Comparison of ENCODE assay signal across 8 mouse cellular contexts in the genomic region with DNA sequence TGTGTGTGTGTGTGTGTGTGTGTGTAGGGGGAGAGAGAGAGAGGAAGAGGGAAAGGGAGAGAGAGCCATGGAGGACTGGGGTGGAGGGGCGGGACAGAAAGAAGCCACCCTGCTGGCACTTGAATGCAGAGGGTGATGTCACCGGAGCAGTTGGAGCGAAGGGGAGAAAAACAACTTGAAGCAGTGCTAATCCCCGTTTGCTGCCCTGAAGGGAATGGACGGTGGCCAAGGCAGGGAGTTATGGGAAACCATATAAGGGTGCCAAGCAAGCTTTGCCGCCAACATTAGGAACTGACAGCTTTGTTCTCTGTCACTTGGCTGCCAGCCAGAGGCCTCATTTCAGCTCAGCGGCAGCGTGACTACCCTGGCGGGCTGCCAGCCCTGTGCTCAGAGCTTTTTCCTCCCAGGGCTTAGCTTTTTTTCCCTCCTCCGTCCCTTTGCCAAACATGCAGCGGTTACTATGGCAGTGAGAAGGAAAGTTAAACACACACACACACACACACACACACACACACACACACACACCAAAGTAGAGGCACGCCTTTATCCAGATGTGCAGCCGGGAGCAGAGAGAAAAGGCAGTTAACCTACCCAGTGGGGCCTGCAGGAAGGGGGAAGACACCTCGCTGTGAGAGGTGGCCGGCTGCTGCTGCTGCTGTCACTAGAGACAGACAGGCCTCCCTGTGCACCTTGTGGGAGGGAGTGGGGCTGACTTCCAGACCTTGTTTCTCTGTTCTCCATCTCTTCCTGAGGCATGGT.
DNase-seq lines count a peak whose midpoint lies in the region; ATAC-seq lines count a peak whose summit lies in the region.

No protein-coding gene starts in this region.

- peak overlapping the region; percentile 26 for H3K4me2 ChIP-seq in forebrain, embryonic 11.5 days (ENCODE audit: low read depth, low read length, severe bottlenecking)
- H3K4me2 ChIP-seq in heart, embryonic 16.5 days (ENCODE audit: low read depth, low read length): peak overlapping the region; percentile 52
- H3K4me2 ChIP-seq in liver, embryonic 15.5 days: peak overlapping the region; percentile 64
- H3K4me2 ChIP-seq in neural tube, embryonic 12.5 days (replicated peaks): peak overlapping the region; percentile 38

- H3K4me3 ChIP-seq in forebrain, embryonic 11.5 days (ENCODE audit: low read depth, low read length): no peak overlapping the region
- H3K4me3 ChIP-seq in heart, embryonic 16.5 days (ENCODE audit: low read length): no peak overlapping the region
- peak overlapping the region; percentile 26; the same call in 1 of the 2 replicates for H3K4me3 ChIP-seq in liver, embryonic 15.5 days (replicated peaks)
- no peak overlapping the region for H3K4me3 ChIP-seq in neural tube, embryonic 12.5 days

- H3K9ac ChIP-seq in forebrain, embryonic 11.5 days (ENCODE audit: low read length): peak overlapping the region; percentile 53
- H3K9ac ChIP-seq in heart, embryonic 16.5 days (ENCODE audit: low read length): peak overlapping the region; percentile 74
- H3K9ac ChIP-seq in liver, embryonic 15.5 days: peak overlapping the region; percentile 32; the same call in 1 of the 2 replicates
- H3K9ac ChIP-seq in neural tube, embryonic 12.5 days: peak overlapping the region; percentile 36

- no peaks in the 10 kb centered on the region for H3K36me3 ChIP-seq in forebrain, embryonic 11.5 days (ENCODE audit: control insufficient read depth, insufficient read depth, low read length)
- H3K36me3 ChIP-seq in heart, embryonic 16.5 days (ENCODE audit: control insufficient read depth, insufficient read depth): no peaks in the 10 kb centered on the region
- H3K36me3 ChIP-seq in liver, embryonic 15.5 days (replicated peaks): no peaks in the 10 kb centered on the region
- no peaks in the 10 kb centered on the region for H3K36me3 ChIP-seq in neural tube, embryonic 12.5 days

- under 1% methylated on average over 15 of the region's 15 CpGs for WGBS in forebrain, embryonic 11.5 days
- WGBS in heart, embryonic 16.5 days: under 1% methylated on average over 15 of the region's 15 CpGs
- WGBS in liver, embryonic 15.5 days (ENCODE audit: insufficient replicate concordance): under 1% methylated on average over 15 of the region's 15 CpGs
- WGBS in neural tube, embryonic 12.5 days: 2% methylated on average over 15 of the region's 15 CpGs

- H3K27me3 ChIP-seq in forebrain, embryonic 11.5 days (ENCODE audit: control insufficient read depth, insufficient read depth, low read length): no peaks in the 10 kb centered on the region
- H3K27me3 ChIP-seq in heart, embryonic 16.5 days (ENCODE audit: control insufficient read depth, insufficient read depth, low read length): no peaks in the 10 kb centered on the region
- H3K27me3 ChIP-seq in liver, embryonic 15.5 days: no peaks in the 10 kb centered on the region
- no peaks in the 10 kb centered on the region for H3K27me3 ChIP-seq in neural tube, embryonic 12.5 days (replicated peaks)

- H3K27ac ChIP-seq in forebrain, embryonic 11.5 days (ENCODE audit: low read depth, low read length): peak overlapping the region; percentile 93
- H3K27ac ChIP-seq in heart, embryonic 16.5 days (ENCODE audit: low read length): peak overlapping the region; percentile 100
- H3K27ac ChIP-seq in liver, embryonic 15.5 days (replicated peaks): peak overlapping the region; percentile 84
- H3K27ac ChIP-seq in neural tube, embryonic 12.5 days: peak overlapping the region; percentile 92

- H3K9me3 ChIP-seq in forebrain, embryonic 11.5 days (ENCODE audit: control insufficient read depth, low read length): no peaks in the 10 kb centered on the region
- H3K9me3 ChIP-seq in heart, embryonic 16.5 days (replicated peaks; ENCODE audit: control insufficient read depth, low read length): no peaks in the 10 kb centered on the region
- no peaks in the 10 kb centered on the region for H3K9me3 ChIP-seq in liver, embryonic 15.5 days (replicated peaks)
- no peaks in the 10 kb centered on the region for H3K9me3 ChIP-seq in neural tube, embryonic 12.5 days

- ATAC-seq in forebrain, embryonic 11.5 days (replicated peaks; ENCODE audit: low FRiP score): peak; percentile 93
- ATAC-seq in heart, embryonic 16.5 days (replicated peaks; ENCODE audit: extremely low read depth, insufficient read depth, low FRiP score): peak; percentile 81
- ATAC-seq in liver, embryonic 15.5 days (ENCODE audit: insufficient read depth): peak; percentile 68
- ATAC-seq in neural tube, embryonic 12.5 days (ENCODE audit: low FRiP score, low read depth): peak; percentile 91

- peak; percentile 86 to 90 for DNase-seq in CD8-positive naive resting alpha-beta T cell, adult 2 months (ENCODE audit: low read depth in 2 of 2, low spot score in 2 of 2)
- DNase-seq in c-Kit-positive CD71-positive TER-119-negative erythroid progenitor cells, embryonic 14.5 days (ENCODE audit: low read depth): peak; percentile 78
- peak; percentile 97 for DNase-seq in forebrain, embryonic 11.5 days (ENCODE audit: low spot score)
- peak; percentile 100 for DNase-seq in kidney, postnatal 36 days
- DNase-seq in telencephalon, adult 2 months (ENCODE audit: low read depth, low spot score): peak; percentile 100

- H3K4me1 ChIP-seq in forebrain, embryonic 11.5 days (replicated peaks; ENCODE audit: control insufficient read depth, insufficient read depth, low read length): peaks cover 41% of the 10 kb centered on the region
- peaks cover 76% of the 10 kb centered on the region for H3K4me1 ChIP-seq in heart, embryonic 16.5 days (ENCODE audit: control insufficient read depth, insufficient read depth, low read length)
- peaks cover 61% of the 10 kb centered on the region for H3K4me1 ChIP-seq in liver, embryonic 15.5 days (replicated peaks)
- peaks cover 71% of the 10 kb centered on the region for H3K4me1 ChIP-seq in neural tube, embryonic 12.5 days
